Mouse (Mus musculus) megakaryocyte, embryonic 14.5 days (primary cell): ENCODE data around the gene Foxm1.

Experiments used
- FLI1 ChIP-seq: IDR thresholded peaks from 2 replicates; pipeline ENCODE4 v1.6.1; 2012; ENCODE audit warnings: low read length, inconsistent platforms, mixed read lengths
- GATA1 ChIP-seq: IDR thresholded peaks from 3 replicates; pipeline ENCODE4 v1.6.1; 2012; ENCODE audit warnings: mixed read lengths, low read length, inconsistent platforms, borderline replicate concordance

DNA sequence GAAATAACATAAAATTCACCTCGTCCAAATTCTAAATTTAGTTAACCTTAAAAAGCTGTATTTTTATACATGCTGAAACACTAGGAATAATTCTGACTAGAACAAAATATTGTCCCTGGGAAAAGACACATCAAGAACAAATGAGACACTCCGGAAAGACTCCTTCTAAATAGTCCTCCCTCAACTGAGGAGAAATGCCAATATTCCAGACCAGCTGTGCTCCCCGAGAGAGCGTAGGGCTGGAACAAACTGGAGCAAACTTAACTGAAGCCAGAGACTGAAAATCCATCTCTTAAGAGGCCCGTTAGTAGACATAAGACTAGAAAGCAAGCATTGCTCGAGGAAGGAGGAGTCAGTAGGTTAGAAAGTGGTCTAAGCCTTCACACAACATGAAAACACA is 16.0 kb upstream of the Foxm1 start:
- TF ChIP-seq GATA1, result no peak
- TF ChIP-seq FLI1, result no peak
